Mouse (Mus musculus) E14TG2a.4 (cell line): ENCODE results near the gene Fhad1.

Source experiments
- CTCF ChIP-seq: conservative IDR thresholded peaks from 2 replicates; pipeline ENCODE4 v1.5.1; 2014; ENCODE audit warnings: low read length
- POU5F1 ChIP-seq: IDR thresholded peaks from 2 replicates; pipeline ENCODE4 v1.6.1; 2014; ENCODE audit warnings: low read length, borderline replicate concordance

- TF ChIP-seq CTCF: no peak
- TF ChIP-seq POU5F1: no peak
Observed at GRCm38 (mm10) chr4:141925781-141926345, 89.0 kb downstream of the Fhad1 start.
